Mouse (Mus musculus) cerebellum, postnatal 4 days (tissue): ENCODE measurements around the gene Icam1.
A peak's percentile ranks its signal among the peaks of the same experiment; 100 is the strongest.
"Not testable (repeated sequence)": the region's sequence is repeated elsewhere in the genome, so short reads cannot be mapped to it uniquely, and the experiment has no call there.

Experiments
- DNase-seq, 2 experiments: peaks; one replicate each; pipeline ENCODE4 v3.0.0; 2022; ENCODE audit warnings: low spot score in 2 of 2, mixed read lengths in 1 of 2

Gene Icam1

DNA sequence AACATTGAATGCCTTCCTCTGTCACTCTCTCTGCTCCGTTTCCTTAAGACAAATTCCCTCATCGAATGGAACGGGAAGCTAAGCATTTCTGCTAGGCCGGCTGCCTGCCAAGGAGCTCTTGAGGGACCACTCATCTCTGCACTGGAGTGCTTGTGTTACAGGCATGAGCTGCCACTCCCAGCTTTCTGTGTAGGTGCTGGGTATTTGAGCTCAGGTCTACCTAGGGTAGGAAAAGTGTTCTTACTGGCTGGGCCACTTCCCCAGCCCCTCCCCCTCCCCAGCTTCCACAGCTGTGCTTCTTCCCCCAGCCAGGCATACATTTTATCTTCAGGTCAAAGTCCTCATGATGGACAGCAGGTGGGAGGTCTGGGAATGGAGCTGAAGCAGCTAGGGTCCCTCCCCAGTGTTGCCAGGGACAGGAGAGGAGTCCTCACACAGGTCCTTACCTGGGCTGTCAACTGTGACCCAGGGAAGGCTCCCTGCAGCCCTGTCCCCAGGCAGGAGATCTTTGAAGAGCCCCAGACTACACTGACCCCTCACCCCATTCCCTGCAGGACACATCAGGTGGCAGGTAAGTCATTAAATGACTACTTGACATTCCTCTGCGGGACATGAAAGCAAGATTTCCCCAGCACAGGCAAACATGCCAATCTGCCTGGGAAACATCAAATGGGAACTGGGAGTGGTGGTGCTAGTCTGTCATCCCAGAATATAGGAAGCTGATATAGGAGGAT, 22.5 kb upstream of the Icam1 start:
- no peak for DNase-seq

DNA sequence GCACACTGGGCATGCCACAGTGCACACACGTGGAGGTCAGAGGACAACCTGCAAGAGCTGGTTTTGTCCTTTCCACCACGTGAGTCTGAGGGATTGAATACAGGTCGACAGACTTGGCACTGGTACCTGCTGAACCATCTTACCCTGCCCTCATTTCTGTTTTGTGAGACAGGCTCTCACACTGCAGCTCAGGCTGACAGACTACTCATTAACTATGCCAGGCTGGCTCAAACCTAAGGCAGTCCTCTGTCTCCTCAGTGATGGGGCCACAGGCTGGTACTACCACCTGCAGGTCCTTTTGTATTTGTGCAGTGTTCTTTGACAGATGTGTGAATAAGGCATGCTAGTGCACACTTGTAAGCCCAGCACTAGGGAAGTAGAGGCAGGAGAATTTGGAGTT, 20.7 kb upstream of the Icam1 start:
- no peak for DNase-seq

DNA sequence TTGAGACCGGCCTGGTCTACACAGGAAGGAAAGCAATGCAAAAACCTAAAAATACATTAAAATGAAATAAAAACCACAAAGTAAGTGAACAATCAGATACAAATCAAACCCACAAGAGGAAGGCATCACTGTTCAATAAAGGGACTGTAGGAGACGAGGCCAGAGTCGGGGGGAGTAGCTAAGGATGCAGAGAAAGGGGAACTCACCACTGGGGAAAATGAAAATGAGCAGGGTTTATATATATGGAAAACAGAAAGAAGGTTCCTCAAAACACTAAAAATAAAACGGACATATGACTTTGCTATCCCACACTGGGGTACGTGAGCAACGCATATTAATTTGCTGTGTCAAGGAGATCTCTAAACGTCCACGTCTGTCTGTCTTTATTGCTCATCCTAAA, 18.7 kb upstream of the Icam1 start:
- no peak for DNase-seq

DNA sequence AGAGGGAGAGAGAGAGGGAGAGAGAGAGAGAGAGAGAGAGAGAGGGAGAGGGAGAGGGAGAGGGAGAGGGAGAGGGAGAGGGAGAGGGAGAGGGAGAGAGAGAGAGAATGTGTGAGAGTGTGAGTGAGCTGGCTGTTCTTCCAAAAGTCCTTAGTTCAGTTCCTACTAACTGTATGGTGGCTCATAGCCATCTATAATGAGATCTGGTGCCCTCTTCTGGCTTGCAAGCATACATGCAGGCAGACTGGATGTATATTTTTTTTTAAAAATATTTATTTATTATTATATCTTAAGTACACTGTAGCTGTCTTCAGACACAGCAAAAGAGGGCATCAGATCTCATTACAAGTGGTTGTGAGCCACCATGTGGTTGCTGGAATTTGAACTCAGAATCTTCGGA, 17.4 kb upstream of the Icam1 start:
- DNase-seq: not testable (repeated sequence)

DNA sequence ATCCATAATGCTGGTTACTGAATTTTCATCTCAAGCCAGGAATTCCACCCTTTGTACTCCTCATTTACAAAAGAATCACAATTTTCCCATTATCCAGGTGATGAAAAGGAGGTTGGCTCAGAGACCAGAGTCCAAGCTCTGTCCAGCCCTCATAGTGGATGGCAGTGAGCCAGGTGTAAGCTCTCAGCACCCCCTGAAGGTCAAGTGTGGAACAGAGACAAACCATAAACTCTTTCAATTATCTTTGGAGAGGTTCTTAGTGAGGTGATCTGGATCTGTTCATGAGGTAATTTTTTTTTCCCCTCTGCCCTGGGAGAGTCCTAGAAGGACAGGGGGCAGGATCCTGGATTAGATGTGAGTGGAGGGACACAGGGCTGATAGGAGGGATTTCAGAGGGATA, 15.0 kb upstream of the Icam1 start:
- DNase-seq: no peak

DNA sequence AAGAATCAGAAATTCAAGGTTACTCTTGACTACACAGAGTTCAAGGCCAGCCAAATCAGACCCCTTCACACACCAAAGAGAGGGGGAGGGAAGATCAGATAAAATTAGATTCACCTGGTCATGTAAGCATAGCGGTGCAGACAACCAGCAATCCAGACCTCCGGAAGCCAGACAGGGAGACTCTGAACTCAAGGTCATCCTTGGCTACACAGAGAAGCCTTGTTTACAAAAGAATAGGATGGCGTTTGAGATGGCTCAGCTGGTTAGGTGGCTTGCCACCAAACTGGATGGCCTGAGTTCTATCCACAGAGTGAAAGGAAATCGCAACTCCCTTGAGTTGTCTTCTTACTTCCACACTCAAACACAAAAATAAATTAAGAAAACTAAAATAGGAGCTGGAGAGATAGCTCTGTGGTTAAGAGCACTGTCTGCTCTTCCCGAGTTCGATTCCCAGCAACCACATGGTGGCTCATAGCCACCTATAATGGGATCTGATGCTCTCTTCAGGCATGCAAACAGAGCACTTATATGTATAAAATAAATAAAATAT, 14.1 kb upstream of the Icam1 start:
- no peak for DNase-seq

DNA sequence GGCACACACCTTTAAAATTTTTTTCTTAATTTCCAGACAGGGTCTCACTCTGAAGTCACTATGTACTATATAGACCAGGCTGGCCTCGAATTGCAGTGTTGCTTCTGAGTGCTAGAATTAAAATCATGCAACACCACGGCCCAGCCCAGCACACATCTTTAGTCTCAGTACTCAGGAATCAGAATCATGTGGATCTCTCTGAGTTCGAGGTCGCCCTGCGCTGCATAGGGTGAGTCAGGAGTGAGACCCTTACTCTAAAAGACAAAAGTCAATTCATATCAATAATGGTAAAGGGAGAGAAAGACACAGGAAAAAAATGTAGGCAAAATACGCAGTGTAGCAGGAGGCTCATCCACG, 13.5 kb upstream of the Icam1 start:
- no peak for DNase-seq

DNA sequence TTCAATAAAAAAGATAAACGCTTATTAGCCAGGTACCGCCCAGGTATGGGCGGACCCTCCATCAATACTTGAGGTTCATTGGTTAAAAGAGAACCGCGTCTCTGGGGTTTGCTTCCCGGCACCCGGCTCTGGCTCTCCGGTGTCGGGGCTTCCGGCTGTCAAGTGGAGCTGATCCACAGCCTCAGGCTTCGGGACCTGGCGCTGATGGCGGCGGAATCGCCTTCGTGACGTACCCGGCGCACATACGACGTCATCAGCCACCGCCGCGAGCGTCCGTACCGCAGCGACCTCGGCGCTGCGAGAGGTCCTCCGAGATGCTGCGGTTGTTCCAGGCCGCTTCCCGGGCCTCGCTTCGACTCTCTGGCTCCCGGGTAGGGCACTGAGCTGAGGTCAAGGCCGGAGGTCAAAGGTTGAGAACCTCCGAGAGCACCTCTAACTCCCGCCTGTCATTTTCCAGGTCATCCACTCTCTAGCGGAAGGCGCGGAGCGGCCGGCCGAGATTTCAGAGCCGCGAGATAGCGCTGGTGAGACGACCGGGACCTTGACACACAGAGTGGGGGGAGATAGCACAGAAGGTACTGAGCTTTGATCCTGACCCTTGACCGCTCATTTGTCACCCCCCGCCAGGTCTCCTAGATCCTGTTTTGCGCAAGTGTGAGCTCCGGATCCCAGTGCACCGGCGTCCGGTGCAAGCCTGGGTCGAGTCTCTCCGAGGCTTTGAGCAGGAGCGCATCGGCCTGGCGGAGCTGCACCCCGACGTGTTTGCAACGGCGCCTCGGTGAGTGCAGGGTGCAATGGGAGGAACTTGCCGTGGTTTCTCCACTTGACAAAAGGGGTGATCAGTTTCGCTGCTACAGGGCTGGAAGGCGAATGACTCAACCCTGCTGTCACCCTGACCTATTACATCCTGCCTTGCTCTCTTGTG, 12.9 kb upstream of the Icam1 start, which contains the start of gene Mrpl4:
Mrpl4 (plus strand) TSS at position 112 of the 925 bp plus-strand sequence.
- peak; percentile 83 to 91 for DNase-seq

DNA sequence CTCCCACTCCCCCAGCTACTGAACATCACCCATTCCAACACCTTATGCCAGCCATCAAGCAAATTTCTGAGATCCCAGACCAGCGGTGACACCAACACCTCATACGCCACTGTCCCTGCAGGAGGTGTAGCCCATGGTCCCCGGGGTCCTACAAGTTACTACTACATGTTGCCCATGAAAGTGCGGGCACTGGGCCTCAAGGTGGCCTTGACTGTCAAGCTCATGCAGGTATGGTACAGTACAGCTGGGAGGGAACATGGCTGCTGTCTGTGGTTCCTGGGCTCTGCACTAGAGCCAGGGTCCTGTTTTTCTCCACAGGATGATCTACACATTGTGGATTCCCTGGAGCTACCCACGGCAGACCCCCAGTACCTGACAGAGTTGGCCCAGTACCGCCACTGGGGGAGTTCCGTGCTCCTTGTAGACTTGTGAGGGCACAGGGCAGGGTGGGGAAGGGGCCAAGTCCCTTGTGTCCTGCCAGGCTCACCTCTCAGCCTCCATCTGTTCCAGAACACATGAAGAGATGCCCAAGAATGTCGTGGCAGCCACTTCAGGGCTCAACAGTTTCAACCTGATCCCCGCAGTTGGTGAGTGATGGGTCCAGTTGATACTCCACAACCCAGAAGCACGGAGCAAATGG, 8.4 kb upstream of the Icam1 start:
- no peak for DNase-seq

DNA sequence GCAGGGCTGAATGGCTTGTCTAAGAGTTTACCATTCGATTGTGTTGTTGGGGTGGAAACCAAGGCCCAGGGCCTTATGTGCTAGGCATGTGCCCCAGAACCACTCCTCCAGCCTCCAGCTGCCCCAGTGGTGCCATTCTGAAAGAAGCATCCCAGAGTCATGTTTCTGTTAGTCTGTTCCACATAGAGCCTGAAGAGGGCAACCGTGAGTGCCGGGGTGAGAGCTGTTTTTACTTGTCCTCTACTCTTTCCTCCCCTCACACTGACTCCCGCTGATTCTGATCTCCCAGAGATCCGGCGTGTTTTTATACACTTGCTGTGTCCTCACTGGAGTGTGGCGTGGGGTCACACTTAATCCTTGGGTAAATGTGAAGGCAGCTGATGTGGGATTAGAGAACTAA, 7.8 kb upstream of the Icam1 start:
- no peak for DNase-seq

DNA sequence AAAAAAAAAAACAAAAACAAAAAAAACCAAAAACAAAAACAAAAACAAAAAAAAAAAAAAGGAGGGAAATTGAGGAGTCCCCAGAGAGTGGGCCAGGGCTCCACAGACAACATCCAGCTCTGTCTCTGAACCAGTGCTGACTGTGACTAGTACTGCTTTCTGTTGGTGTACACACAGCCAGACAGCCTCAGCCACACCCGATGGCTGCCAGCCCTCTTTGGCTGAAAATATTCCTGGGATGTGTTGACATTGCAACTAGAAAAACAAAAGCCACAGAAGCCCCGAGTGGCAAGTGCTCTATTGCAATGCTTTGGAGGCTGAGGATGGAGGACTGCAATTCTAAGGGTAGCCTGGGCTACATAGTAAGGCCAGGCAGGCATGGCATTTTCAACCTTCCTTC, 5.4 kb upstream of the Icam1 start:
- DNase-seq: no peak

DNA sequence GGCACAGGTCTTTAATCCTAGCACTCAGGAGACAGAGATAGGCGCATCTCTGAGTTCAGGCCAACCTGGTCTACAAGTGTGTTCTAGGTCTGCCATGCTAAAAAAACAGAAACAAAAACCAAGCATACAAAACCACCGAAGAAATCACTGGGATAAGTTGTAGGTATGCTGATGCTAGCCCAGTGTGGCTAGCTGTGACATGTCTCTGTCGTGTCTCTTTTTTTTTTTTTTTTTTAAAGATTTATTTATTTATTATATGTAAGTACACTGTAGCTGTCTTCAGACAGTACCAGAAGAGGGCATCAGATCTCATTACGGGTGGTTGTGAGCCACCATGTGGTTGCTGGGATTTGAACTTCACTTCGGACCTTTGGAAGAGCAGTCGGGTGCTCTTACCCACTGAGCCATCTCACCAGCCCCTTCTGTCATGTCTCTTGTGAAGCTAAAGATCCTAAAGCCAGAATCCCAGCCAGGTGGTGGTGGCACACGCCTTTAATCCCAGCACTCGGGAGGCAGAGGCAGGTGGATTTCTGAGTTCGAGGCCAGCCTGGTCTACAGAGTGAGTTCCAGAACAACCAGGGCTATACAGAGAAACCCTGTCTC, 4.7 kb upstream of the Icam1 start:
- not testable (repeated sequence) for DNase-seq

DNA sequence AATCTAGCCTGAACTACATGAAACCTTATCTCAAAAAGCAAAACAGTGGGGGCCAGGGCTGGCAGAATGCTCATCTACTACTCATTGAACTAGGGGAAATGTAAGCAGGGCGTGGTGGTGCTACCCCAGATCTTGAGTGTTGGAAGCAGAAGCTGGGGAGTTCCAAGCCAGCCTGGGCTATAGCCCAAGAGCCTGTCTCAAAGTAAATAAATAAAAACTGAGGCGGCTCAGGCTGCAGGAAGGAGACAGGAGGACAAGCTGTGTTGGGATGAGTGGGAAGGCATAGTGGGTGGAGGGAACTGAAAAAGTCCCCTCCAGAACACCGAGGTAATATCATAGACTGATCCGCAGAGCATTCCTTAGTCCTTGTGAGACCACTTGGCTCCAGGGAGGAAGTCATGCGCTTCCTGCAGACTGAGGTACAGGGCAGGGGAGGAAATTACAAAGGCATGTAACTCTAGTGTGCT, 3.9 kb upstream of the Icam1 start:
- no peak for DNase-seq

DNA sequence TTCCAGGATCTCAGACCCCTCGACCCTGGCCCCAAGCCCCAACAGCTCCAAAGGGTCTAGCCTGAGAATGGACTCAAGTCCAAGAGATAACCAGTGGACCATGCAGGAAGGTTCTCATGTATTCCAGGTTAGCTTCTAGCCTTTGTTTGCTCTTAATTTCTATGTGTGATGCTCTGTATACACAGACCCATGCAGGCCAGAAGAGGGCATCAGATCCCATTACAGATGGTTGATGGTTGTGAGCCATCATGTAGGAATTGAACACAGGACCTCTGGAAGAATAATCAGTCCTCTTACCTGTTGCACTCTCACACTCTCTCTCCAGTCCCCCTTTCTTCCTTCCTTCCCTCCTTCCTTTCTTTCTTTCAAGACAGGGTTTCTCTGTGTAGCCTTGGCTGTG, 3.4 kb upstream of the Icam1 start:
- no peak for DNase-seq

DNA sequence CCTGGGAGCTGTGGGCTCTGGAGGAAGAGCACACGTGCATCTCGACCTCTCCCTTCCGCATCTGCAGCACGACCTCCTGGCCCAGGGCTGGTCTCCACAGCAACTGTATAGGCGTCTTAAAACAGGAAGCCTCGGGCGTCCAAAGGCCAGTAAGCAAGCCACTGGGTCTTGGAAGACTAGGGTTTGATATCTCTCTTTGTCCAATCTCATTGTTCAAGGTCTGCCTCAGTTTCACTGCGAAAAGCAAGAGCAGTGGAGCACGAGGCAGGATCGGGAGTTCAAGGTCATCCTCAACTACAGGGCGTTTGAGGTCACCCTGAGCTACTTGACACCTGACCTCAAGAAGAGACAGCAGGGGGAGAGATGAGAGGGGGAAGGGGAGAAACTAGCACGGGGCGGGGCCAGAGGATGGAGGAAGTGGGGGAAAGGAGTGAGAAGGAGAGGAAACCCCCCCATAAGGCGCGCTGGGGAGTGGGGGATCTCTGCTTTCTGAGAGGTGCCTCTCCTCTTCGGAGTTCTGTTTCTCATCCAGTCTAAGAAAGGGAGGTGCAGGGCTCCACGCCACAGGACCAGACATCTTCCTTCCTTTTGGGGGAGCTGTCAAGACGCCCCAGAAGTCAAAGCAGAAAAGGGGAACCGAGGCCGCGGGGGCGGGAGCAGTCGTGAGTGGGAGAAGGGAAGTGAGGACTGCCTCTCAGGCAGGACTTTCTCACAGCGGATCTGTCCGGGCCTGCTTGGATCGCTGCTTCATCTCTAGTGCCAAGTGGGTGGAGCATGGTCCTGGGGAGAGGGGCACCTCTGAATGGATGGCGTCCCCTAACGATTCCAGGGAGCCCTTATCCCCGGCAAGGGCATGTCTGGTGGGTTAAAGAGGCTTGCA, 854 bp upstream of the Icam1 start:
- no peak for DNase-seq

DNA sequence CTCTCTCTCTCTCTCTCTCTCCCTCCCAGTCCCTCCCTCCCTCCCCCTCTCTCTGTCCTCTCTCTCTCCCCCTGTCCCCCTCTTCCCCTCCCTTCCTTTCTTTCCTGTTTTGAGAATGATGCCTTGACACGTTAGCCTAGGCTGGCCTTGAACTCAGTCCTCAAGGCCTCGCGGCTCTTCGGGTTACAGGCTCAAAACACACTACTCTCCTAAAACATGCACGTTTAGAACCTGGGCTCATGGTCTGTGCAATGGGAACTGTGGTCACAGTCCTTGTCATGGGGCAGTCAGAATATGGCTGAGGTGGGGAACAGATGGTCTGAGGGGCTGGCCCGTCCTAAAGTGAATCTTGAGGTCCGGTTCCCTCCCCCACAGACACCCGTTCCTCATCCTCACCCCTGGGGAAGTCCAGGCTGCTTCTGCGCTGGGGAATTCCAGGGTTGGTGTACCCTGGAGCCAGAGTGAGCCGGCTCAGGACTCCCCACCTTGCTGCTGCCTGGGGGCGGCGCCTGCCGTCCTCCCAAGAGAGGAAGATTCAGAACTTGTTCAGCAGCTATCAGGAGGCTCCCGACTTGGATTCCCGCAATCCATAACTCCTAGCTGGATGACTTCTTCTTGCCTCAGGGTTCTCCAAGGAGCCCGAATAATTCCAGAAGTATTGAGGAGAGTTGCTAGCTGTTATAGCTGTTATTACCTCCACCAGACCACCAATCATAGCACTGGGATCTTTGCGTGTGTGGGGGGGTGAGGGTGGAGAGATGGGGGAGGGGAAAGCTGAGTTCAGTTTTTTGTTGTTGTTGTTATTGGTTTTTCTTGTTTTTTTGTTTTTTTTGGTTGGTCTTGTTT, 769 bp downstream of the Icam1 start:
- no peak for DNase-seq

DNA sequence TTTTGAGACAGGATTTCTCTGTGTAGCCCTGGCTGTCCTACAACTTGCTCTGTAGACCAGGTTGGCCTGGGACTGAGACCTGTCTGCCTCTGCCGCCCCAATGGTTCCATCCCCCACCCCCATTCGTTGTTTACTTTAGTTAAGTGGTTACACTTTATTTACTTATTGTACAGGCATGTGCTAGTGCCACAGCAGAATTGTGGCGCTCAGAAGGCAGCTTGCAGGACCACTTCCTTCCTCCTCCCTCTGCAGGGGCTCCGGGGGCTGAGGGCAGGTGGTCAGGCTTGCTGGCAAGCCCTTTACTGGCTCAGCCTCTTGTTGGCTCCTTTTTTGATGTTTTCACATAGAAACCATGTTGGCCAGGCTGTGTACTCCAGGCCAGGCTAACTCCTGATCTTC, 1.4 kb downstream of the Icam1 start:
- no peak for DNase-seq

DNA sequence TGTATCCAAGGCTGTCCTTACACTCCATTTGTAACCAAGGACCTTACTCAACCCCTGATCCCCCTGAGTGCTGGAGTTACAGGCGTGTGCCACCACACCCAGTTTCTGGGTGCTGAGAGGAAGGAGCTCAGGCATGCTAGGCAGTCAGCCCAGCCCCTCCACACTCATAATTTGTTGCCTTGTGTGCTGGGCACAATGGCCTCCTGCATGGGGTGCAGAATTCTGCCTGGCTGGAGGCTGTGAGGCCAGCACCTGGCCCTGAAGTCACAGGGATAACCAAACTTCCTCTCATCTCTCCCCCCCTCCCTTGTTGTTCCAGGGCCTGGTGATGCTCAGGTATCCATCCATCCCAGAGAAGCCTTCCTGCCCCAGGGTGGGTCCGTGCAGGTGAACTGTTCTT, 2.8 kb downstream of the Icam1 start:
- no peak for DNase-seq

DNA sequence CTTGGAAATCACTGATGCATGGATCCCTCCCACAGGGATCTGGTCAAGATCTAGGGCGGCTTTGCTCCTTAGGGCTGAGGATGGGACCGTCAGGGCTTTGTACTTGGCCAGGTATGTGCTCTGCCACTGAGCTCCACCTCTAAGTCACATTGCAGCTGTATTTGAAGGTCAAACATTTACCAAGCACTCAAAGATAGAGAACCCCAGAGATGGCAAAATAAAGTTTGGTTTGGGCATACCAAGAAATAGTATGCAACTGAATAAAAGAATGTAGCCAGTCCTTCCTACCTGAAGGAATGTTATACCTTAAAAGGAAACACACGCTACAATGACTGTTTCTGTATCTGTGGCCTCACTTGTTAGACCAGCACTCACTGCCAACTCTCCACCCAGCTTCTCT, 5.6 kb downstream of the Icam1 start:
- no peak for DNase-seq

DNA sequence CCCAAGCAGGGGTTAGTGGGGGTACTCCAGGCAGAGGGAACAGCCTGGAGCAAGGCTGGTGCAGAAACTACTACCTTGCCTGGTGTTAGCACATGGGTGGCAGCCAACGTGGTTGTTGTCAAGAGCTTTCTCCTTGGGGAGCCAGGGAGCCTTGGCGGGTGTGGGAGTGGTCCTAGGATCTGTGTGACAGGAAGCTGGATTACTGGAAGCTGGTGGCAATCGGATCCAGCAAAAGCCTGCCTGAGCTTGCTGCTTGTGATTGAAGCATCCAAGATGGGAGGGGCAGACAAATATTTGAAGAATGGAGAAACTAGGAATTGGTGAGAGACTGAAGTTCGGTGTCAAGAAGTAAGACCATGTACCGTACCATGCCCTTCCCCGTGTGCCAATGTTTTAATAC, 6.5 kb downstream of the Icam1 start:
- no peak for DNase-seq
